Mouse (Mus musculus) hindbrain, embryonic 12.5 days (tissue): Measurements from ENCODE around the gene Zkscan16. TPM values are rescaled to one million over a fixed set of nuclear protein-coding genes. Genes with fewer than 3 reads are reported as not detected.

ENCODE experiments used
- ATAC-seq: fragments of 200-750 bp; cut with Nextera tagmentation; 2 replicates; pipeline ENCODE4 v1.8.0; 2017; ENCODE audit warnings: moderate TSS enrichment; ENCODE audit not compliant: low FRiP score
- H3K27ac ChIP-seq: fragments of 300-500 bp; sonication (generic); 2 replicates; pipeline ENCODE4 v1.5.1; 2016; ENCODE audit warnings: mild to moderate bottlenecking
- H3K27me3 ChIP-seq: fragments of 300-500 bp; sonication (generic); 2 replicates; pipeline ENCODE4 v1.6.1; 2016; ENCODE audit warnings: mild to moderate bottlenecking
- H3K36me3 ChIP-seq: fragments of 300-500 bp; sonication (generic); 2 replicates; pipeline ENCODE4 v1.6.1; 2016; ENCODE audit warnings: mild to moderate bottlenecking
- H3K4me1 ChIP-seq: fragments of 300-500 bp; sonication (generic); 2 replicates; pipeline ENCODE4 v1.6.1; 2016
- H3K4me2 ChIP-seq: fragments of 300-500 bp; sonication (generic); replicated peaks from 2 replicates; pipeline ENCODE4 v1.6.1; 2016; ENCODE audit warnings: mild to moderate bottlenecking
- H3K4me3 ChIP-seq: fragments of 300-500 bp; sonication (generic); 2 replicates; pipeline ENCODE4 v1.5.1; 2016; ENCODE audit warnings: mild to moderate bottlenecking
- H3K9ac ChIP-seq: fragments of 300-500 bp; sonication (generic); 2 replicates; pipeline ENCODE4 v1.6.1; 2016; ENCODE audit warnings: mild to moderate bottlenecking, moderate library complexity
- H3K9me3 ChIP-seq: fragments of 300-500 bp; sonication (generic); replicated peaks from 2 replicates; pipeline ENCODE4 v1.6.1; 2016; ENCODE audit warnings: mild to moderate bottlenecking
- WGBS: fragments of 180-500 bp; shearing (Covaris S2); methylation state at CpG from one replicate; pipeline ENCODE4 v1.1.7; 2016; 5-methylcytosine and 5-hydroxymethylcytosine counted together
- polyA plus RNA-seq: library from polyadenylated mRNA; unstranded; fragments of >200 nt; fragmentation: Nextera tagmentation; extraction: Ambion mirVana; gene quantifications from 2 replicates; pipeline ENCODE4 v1.2.1, GENCODE M21; 2016

The Zkscan16 gene
- 1.1 TPM in 2 replicates for polyA plus RNA-seq

GRCm38 (mm10) chr4:58943420-58944205 is at the start of gene Zkscan16:
Gene Zkscan16, plus strand, starts transcription at chr4:58943628.
- peak; percentile 90 for ATAC-seq
- peak within 1 kb of the TSS; percentile 75 for H3K4me3 ChIP-seq
- H3K27me3 ChIP-seq: no peaks in the 10 kb centered on the region
- H3K9me3 ChIP-seq: no peaks in the 10 kb centered on the region
- H3K27ac ChIP-seq: no peak within 1 kb of the TSS
- no peaks in the 10 kb centered on the region for H3K36me3 ChIP-seq
- peak within 1 kb of the TSS; percentile 77 for H3K9ac ChIP-seq
- H3K4me2 ChIP-seq: peak within 1 kb of the TSS; percentile 87
- WGBS: 2% methylated on average over 50 of the region's 50 CpGs
- peaks cover 11% of the 10 kb centered on the region for H3K4me1 ChIP-seq

DNA sequence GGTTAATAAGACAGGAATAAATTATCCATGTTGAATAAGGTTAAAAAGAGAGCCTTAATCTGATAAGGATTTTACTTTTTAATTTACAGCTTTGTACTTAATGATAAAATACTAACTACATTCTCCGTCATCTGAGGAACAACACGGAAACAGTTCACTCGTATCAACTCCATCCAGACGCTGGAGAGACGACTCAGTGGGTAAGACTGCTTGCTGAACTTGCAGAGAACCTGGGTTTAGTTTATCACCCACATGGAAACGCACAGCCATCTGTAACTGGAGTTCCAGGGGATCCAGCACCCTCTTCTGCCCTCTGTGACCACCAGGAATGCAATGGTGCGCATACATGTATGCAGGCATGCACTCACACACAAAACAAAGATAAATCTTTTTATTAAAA is 49.0 kb upstream of the Zkscan16 start:
- Histone ChIP-seq H3K9ac (no peak overlapping the region), H3K27ac (no peak overlapping the region), H3K4me3 (no peak overlapping the region), H3K27me3 (no peaks in the 10 kb centered on the region), H3K4me2 (no peak overlapping the region), H3K36me3 (no peaks in the 10 kb centered on the region), H3K9me3 (no peaks in the 10 kb centered on the region), H3K4me1 (0 out of 2 replicates have a peak, but pooled peaks cover 2% of the 10 kb centered on the region)
- 86% methylated on average over 7 of the region's 7 CpGs for WGBS
- no peak for ATAC-seq

DNA sequence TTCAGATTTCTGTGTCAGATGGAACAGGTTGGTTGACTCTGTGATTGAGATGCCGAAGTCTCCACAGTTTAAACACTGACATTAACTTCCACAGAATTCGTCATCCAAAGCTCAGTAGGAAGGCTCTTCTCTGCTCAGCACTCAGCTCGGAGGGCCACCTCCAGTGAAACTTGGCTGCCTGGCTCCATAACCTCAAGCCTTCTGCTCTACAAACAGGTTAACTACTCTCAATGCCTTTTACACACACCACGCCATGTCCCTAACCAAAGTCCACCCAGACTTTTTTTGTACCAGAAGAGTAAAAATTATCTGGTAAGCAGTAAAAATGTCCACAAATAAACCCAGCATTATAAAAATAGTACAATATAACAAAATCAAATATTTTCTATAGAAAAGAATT is 46.0 kb upstream of the Zkscan16 start:
- WGBS: 66% methylated on average over 4 of the region's 4 CpGs
- Histone ChIP-seq H3K27me3 (no peaks in the 10 kb centered on the region), H3K4me2 (no peak overlapping the region), H3K9me3 (no peaks in the 10 kb centered on the region), H3K27ac (no peak overlapping the region), H3K4me1 (0 out of 2 replicates have a peak, but pooled peaks cover 2% of the 10 kb centered on the region), H3K36me3 (no peaks in the 10 kb centered on the region), H3K9ac (no peak overlapping the region), H3K4me3 (no peak overlapping the region)
- no peak for ATAC-seq

DNA sequence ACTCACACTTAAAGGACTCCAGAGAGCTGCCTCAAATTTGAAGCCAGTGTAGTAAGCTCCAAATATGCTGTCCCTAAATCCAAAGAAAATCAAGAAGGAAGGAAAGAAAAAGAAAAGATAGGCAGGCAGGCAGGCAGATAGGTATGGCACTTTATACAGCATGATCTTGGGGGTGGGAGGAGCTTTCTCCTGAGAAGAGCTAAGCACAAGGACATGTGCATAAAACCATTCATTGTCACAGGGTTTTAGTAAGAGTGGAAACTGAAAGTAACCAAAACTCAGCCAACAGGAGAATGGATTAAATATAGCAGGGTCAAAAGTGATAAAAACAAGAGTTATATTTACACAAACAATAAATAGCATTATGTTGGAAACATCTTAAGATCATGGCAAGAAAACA is 45.1 kb upstream of the Zkscan16 start:
- no peak for ATAC-seq
- H3K36me3 ChIP-seq: no peaks in the 10 kb centered on the region

DNA sequence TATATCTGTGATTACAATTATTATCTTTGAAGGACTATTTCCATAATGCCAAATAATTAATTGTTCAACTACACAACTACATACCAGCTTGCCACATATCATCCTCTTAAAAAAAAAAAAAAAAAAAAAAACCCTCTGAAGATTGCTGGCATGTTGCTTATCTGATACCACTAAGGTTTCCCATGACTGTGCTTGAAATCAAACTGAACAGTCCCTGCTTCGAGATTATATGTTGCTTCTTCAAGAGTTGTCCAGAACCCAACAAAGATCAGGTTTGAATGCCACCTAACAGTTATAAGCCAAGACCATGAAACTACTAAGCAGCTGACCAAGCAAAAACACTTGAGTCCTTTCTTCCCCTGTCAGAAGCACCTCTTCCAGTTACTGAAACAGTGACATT is 36.0 kb upstream of the Zkscan16 start:
- H3K4me3 ChIP-seq: no peak overlapping the region
- H3K36me3 ChIP-seq: no peaks in the 10 kb centered on the region
- no peak overlapping the region for H3K27ac ChIP-seq
- no peak overlapping the region for H3K4me2 ChIP-seq
- no peaks in the 10 kb centered on the region for H3K9me3 ChIP-seq
- H3K4me1 ChIP-seq: peaks cover 7% of the 10 kb centered on the region
- no peak for ATAC-seq
- H3K27me3 ChIP-seq: no peaks in the 10 kb centered on the region
- WGBS: 94% methylated on average over 1 of the region's 1 CpGs
- H3K9ac ChIP-seq: no peak overlapping the region

More for the DNA sequence above, 45.1 kb upstream of the Zkscan16 start:
- H3K4me1 ChIP-seq: 0 out of 2 replicates have a peak, but pooled peaks cover under 1% of the 10 kb centered on the region
- H3K4me3 ChIP-seq: no peak overlapping the region
- H3K9me3 ChIP-seq: no peaks in the 10 kb centered on the region
- H3K27me3 ChIP-seq: no peaks in the 10 kb centered on the region
- no peak overlapping the region for H3K4me2 ChIP-seq
- H3K27ac ChIP-seq: no peak overlapping the region
- H3K9ac ChIP-seq: no peak overlapping the region

GRCm38 (mm10) chr4:58910175-58911068 is 33.0 kb upstream of the Zkscan16 start:
- H3K36me3 ChIP-seq: no peaks in the 10 kb centered on the region
- no peak overlapping the region for H3K27ac ChIP-seq
- H3K9me3 ChIP-seq: no peaks in the 10 kb centered on the region
- peak overlapping the region; percentile 94 for H3K9ac ChIP-seq
- H3K4me3 ChIP-seq: peak overlapping the region; percentile 86
- H3K4me1 ChIP-seq: peaks cover 9% of the 10 kb centered on the region
- peak overlapping the region; percentile 77 for H3K4me2 ChIP-seq
- 39% methylated on average over 16 of the region's 16 CpGs for WGBS
- no peak; the same call in 1 of the 2 replicates for ATAC-seq
- H3K27me3 ChIP-seq: no peaks in the 10 kb centered on the region

DNA sequence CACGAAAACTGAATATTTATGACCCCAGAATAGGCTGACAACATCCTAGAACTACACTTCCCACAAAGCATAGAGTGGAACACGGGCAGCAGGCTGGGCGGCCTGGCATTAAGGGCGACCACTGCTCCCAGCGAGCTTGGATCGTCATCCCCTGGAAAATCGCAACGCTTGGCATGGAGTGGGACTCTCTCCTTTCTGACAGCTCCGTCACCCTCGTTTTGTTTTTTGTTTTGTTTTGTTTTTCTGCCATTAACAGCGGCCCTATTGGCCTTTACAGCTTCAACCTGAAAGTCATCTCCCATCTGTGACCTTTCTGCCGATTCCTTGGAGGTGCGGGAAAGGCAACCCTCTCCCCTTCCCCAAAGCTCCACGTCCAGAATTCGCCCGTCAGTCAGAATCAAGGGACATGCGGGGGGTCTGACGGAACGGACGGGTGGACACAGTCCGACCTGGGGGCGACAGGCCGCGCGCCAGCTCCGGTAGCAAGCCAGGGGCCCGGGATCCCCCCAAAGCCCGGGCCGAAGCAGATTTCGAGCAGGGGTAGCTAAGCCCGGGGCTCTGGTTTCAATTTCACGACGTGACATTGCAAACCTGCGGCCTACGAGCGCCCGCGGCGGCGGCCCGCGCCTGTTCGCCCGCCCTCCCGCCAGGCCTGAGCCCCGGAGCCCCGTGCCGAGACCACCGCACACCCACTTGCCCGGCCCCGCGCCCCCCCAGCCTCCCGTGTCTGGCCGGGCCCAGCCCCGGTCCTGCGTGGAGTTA is 32.2 kb upstream of the Zkscan16 start:
- ATAC-seq: peak; percentile 75
- no peaks in the 10 kb centered on the region for H3K9me3 ChIP-seq
- peak overlapping the region; percentile 98 for H3K27ac ChIP-seq
- H3K4me3 ChIP-seq: peak overlapping the region; percentile 86
- H3K9ac ChIP-seq: peak overlapping the region; percentile 94
- under 1% methylated on average over 55 of the region's 56 CpGs for WGBS
- no peaks in the 10 kb centered on the region for H3K36me3 ChIP-seq
- no peaks in the 10 kb centered on the region for H3K27me3 ChIP-seq
- peak overlapping the region; percentile 77 for H3K4me2 ChIP-seq
- H3K4me1 ChIP-seq: peaks cover 9% of the 10 kb centered on the region

DNA sequence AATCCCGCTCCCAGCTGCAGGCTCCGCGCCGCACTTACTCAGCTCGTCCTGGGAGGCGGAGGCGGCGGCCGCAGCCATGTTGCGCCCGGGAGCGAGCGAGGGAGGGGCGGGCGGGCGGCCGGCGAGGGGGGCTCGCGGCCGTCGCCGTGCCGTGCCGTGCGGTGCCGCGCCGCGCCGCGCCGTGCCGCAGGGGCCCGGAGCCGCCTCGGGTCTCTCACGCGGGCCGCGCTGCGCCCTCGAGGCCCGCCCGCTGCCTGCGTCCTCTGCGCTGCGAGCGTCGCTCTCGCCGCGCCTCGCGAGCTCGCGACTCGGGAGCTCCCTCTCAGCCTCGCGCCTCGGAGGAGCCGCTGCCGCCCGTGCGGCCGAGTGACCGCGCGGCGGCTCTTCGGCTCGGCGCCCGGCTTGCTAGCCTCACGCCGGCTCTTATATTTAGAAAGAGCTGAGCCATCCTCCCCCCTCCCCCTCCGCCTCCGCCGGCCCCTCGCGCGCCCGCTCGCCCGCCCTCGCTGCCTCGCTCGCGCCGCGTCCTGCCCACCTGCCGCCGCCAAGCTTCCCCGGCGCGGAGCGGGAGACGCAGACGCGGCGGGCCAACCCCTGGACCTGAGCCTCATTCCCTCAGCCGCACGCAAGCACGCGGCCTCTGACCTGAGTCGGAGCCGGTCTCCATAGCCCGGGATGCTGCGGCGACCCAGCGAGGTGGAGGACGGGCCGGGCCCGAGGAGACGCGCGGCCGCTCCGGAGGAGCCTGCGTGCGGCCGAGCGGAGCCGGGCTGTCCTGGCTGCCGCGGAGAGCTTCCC is 31.4 kb upstream of the Zkscan16 start:
- peak; percentile 82 for ATAC-seq
- no peaks in the 10 kb centered on the region for H3K36me3 ChIP-seq
- H3K4me2 ChIP-seq: peak overlapping the region; percentile 77
- peak overlapping the region; percentile 94 for H3K9ac ChIP-seq
- H3K27me3 ChIP-seq: no peaks in the 10 kb centered on the region
- H3K4me1 ChIP-seq: peaks cover 9% of the 10 kb centered on the region
- H3K9me3 ChIP-seq: no peaks in the 10 kb centered on the region
- peak overlapping the region; percentile 86 for H3K4me3 ChIP-seq
- WGBS: under 1% methylated on average over 93 of the region's 126 CpGs
- H3K27ac ChIP-seq: peak overlapping the region; percentile 98

DNA sequence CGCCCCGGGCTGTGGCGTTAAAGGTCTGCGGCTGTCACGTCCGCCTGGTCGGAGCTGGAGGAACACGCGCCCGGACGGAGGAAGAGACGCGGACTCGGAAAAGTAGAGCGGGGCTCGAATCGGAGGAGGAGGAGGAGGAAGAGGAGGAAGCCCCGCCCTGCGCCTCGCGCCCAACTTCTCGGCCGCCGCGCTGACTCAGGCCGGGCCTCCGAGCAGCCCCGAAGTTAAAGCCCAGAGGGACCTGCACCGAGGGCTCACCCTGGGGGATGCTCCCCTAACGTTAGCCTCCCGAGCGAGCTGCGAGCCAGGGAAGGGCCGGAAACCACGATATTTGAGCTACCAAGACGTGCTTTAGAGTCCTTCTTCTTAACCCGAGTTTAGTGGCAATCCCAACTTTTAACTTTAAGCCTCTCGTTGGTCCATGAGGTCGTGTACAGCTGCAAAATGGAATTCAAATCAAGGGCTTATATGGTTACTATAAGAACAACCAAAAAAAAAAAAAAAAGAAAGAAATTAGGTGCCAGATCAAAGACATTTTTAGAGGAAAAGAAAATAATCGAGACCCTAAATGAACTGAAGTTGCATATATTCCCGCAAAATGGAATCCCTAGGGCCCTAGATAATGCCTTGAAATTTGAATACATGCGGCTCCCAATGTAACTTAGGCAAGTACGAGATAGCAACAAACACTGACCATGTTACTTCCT is 30.6 kb upstream of the Zkscan16 start, which contains the start of gene Ecpas:
TSS of gene Ecpas (minus strand) at position 121 of the 707 bp plus-strand sequence.
- ATAC-seq: peak; percentile 61
- no peaks in the 10 kb centered on the region for H3K27me3 ChIP-seq
- peak within 1 kb of the TSS; percentile 77 for H3K4me2 ChIP-seq
- H3K4me1 ChIP-seq: peaks cover 9% of the 10 kb centered on the region
- peak within 1 kb of the TSS; percentile 86 for H3K4me3 ChIP-seq
- WGBS: 3% methylated on average over 40 of the region's 43 CpGs
- H3K9ac ChIP-seq: peak within 1 kb of the TSS; percentile 94
- no peaks in the 10 kb centered on the region for H3K9me3 ChIP-seq
- H3K27ac ChIP-seq: peak within 1 kb of the TSS; percentile 98
- H3K36me3 ChIP-seq: no peaks in the 10 kb centered on the region

DNA sequence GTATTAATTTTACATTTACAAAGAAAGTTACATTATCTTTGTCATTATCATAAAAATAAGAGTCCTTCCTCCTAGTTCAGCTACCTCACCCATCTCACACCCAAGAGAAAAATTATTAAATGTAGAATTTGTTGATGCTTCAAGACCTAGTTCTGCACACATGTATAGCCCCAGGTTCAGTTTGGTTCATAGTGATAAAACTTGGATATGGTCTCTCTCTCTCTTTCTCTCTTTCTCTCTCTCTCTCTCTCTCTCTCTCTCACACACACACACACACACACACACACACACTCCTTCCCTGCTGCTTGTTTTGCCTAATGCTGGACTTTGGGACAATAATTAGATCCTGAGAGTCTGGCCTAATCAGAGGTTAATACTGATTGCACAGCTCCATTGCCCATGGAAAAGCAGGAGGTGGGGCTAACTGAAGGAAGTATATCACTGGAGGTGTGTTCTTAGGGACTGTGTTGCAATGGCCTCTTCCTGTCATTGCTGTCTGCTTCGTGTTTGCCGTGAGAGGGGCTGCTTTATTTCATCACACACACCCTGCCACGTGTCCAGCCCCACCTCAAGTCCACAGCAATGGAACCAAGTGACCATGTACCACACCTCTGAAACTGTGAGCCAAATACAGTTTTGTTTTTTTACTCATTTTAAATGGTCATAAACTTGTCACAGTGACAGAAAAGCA is 29.9 kb upstream of the Zkscan16 start:
- H3K36me3 ChIP-seq: no peaks in the 10 kb centered on the region
- no peak overlapping the region for H3K4me3 ChIP-seq
- H3K9ac ChIP-seq: no peak overlapping the region
- H3K27me3 ChIP-seq: no peaks in the 10 kb centered on the region
- 47% methylated on average over 3 of the region's 3 CpGs for WGBS
- H3K4me1 ChIP-seq: peaks cover 9% of the 10 kb centered on the region
- H3K4me2 ChIP-seq: peak overlapping the region; percentile 77
- no peak for ATAC-seq
- no peak overlapping the region for H3K27ac ChIP-seq
- H3K9me3 ChIP-seq: no peaks in the 10 kb centered on the region
